ENCODE assay signal across 9 mouse cellular contexts in genomic region chr10:127652906-127653638, GRCm38 (mm10). TPM values are rescaled to one million over a fixed set of nuclear protein-coding genes. Genes with fewer than 3 reads are reported as not detected.
DNase-seq lines count a peak whose midpoint lies in the region; ATAC-seq lines count a peak whose summit lies in the region.
"Had no signal": no experiment of that assay in that cellular context is flagged by ENCODE, and none has a peak within 500 bp of the region (broad histone marks: within the 10 kb centered on the region; RNA-seq: fewer than 3 reads in every experiment).

No protein-coding gene starts in this region.

- peak overlapping the region; percentile 55 for H3K9ac ChIP-seq in kidney, embryonic 16.5 days (replicated peaks; ENCODE audit: low read length)
- H3K9ac ChIP-seq in hindbrain, embryonic 15.5 days: no peak overlapping the region
- no peak overlapping the region for H3K9ac ChIP-seq in midbrain, embryonic 13.5 days (replicated peaks)

- no peaks in the 10 kb centered on the region for H3K27me3 ChIP-seq in kidney, embryonic 16.5 days (ENCODE audit: insufficient read depth, low read length)
- H3K27me3 ChIP-seq in hindbrain, embryonic 15.5 days: no peaks in the 10 kb centered on the region
- 0 out of 2 replicates have a peak, but pooled peaks cover 6% of the 10 kb centered on the region for H3K27me3 ChIP-seq in midbrain, embryonic 13.5 days
- H3K27me3 ChIP-seq: Patski had no signal

- no peak for DNase-seq in kidney, adult 11 months
- peak; percentile 68 for DNase-seq in ZHBTc4 (ENCODE audit: low read depth, low spot score)
- DNase-seq in frontal cortex, postnatal 10 days (ENCODE audit: low spot score in 2 of 2): no peak
- DNase-seq in urinary bladder, adult 18-20 months (ENCODE audit: low spot score in 2 of 2): no peak

- H3K27ac ChIP-seq in kidney, embryonic 16.5 days (ENCODE audit: low read length): peak overlapping the region; percentile 68
- H3K27ac ChIP-seq in hindbrain, embryonic 15.5 days (replicated peaks): no peak overlapping the region
- H3K27ac ChIP-seq in midbrain, embryonic 13.5 days: no peak overlapping the region

- peak; percentile 57 for ATAC-seq in kidney, embryonic 16.5 days (ENCODE audit: low FRiP score, low TSS enrichment)
- no peak for ATAC-seq in hindbrain, embryonic 15.5 days (ENCODE audit: low FRiP score, low read depth)
- ATAC-seq in midbrain, embryonic 13.5 days: no peak
- ATAC-seq in erythroblast, adult 5-6 weeks (replicated peaks; ENCODE audit: low FRiP score, poor library complexity, severe bottlenecking): no peak
- ATAC-seq: Patski had no signal

- peak overlapping the region; percentile 42 for H3K4me2 ChIP-seq in kidney, embryonic 16.5 days (replicated peaks; ENCODE audit: low read depth, low read length)
- H3K4me2 ChIP-seq in hindbrain, embryonic 15.5 days: peak overlapping the region; percentile 27; the same call in 1 of the 2 replicates
- H3K4me2 ChIP-seq in midbrain, embryonic 13.5 days (replicated peaks): peak overlapping the region; percentile 19; the same call in 1 of the 2 replicates

- WGBS in kidney, embryonic 16.5 days: 41% methylated on average over 21 of the region's 21 CpGs
- WGBS in hindbrain, embryonic 15.5 days: 56% methylated on average over 21 of the region's 21 CpGs
- WGBS in midbrain, embryonic 13.5 days: 49% methylated on average over 21 of the region's 21 CpGs

- peaks cover 13% of the 10 kb centered on the region for H3K4me1 ChIP-seq in kidney, embryonic 16.5 days (ENCODE audit: insufficient read depth, low read length)
- no peaks in the 10 kb centered on the region for H3K4me1 ChIP-seq in hindbrain, embryonic 15.5 days (replicated peaks)
- no peaks in the 10 kb centered on the region for H3K4me1 ChIP-seq in midbrain, embryonic 13.5 days (replicated peaks)

- no peaks in the 10 kb centered on the region for H3K9me3 ChIP-seq in kidney, embryonic 16.5 days (ENCODE audit: low read length)
- no peaks in the 10 kb centered on the region for H3K9me3 ChIP-seq in hindbrain, embryonic 15.5 days
- H3K9me3 ChIP-seq in midbrain, embryonic 13.5 days: no peaks in the 10 kb centered on the region

- H3K36me3 ChIP-seq in kidney, embryonic 16.5 days (ENCODE audit: insufficient read depth, low read length): peaks cover 29% of the 10 kb centered on the region
- no peaks in the 10 kb centered on the region for H3K36me3 ChIP-seq in hindbrain, embryonic 15.5 days
- H3K36me3 ChIP-seq in midbrain, embryonic 13.5 days: no peaks in the 10 kb centered on the region

- peak overlapping the region; percentile 29 for H3K4me3 ChIP-seq in kidney, embryonic 16.5 days (ENCODE audit: low read length)
- 0 out of 2 replicates have a peak overlapping the region, but pooled peaks have one; percentile 10 for H3K4me3 ChIP-seq in hindbrain, embryonic 15.5 days
- H3K4me3 ChIP-seq in midbrain, embryonic 13.5 days (replicated peaks): no peak overlapping the region

RNA-seq across cellular contexts. Expression of gene Stat6, which starts 10.3 kb away (rescaled TPM):
- polyA plus RNA-seq in kidney, embryonic 16.5 days (2015; fragmentation: Nextera tagmentation; extraction: Ambion mirVana): 33.8 and 37.4 TPM in 2 replicates
- 6.2 and 6.3 TPM in 2 replicates for polyA plus RNA-seq in hindbrain, embryonic 15.5 days (2015; fragmentation: Nextera tagmentation; extraction: Ambion mirVana)
- 3.8 and 4.3 TPM in 2 replicates for polyA plus RNA-seq in midbrain, embryonic 13.5 days (2015; fragmentation: Nextera tagmentation; extraction: Ambion mirVana)
- 15.7 and 16.7 TPM in 2 replicates for total RNA-seq in erythroblast, adult 5-6 weeks (2015; ENCODE audit: low replicate concordance)
- total RNA-seq in erythroblast, adult 5-6 weeks (2017; ENCODE audit: low replicate concordance): 15.9 and 27.1 TPM in 2 replicates

RNA-seq across cellular contexts. Expression of gene Nemp1, which starts 13.6 kb away (rescaled TPM):
- polyA plus RNA-seq in kidney, embryonic 16.5 days (2015; fragmentation: Nextera tagmentation; extraction: Ambion mirVana): 10.6 and 10.7 TPM in 2 replicates
- polyA plus RNA-seq in hindbrain, embryonic 15.5 days (2015; fragmentation: Nextera tagmentation; extraction: Ambion mirVana): 3.1 and 3.4 TPM in 2 replicates
- polyA plus RNA-seq in midbrain, embryonic 13.5 days (2015; fragmentation: Nextera tagmentation; extraction: Ambion mirVana): 4.6 and 4.8 TPM in 2 replicates
- total RNA-seq in erythroblast, adult 5-6 weeks (2015; ENCODE audit: low replicate concordance): 11.0 and 13.2 TPM in 2 replicates
- 12.4 and 14.3 TPM in 2 replicates for total RNA-seq in erythroblast, adult 5-6 weeks (2017; ENCODE audit: low replicate concordance)

RNA-seq across cellular contexts. Expression of gene Nab2, which starts 15.3 kb away (rescaled TPM):
- 28.8 and 32.1 TPM in 2 replicates for polyA plus RNA-seq in kidney, embryonic 16.5 days (2015; fragmentation: Nextera tagmentation; extraction: Ambion mirVana)
- polyA plus RNA-seq in hindbrain, embryonic 15.5 days (2015; fragmentation: Nextera tagmentation; extraction: Ambion mirVana): 2.5 and 2.7 TPM in 2 replicates
- polyA plus RNA-seq in midbrain, embryonic 13.5 days (2015; fragmentation: Nextera tagmentation; extraction: Ambion mirVana): 1.2 and 1.8 TPM in 2 replicates
- 0.96 TPM in 1 of 2 replicates, not detected in the other for total RNA-seq in erythroblast, adult 5-6 weeks (2015; ENCODE audit: low replicate concordance)
- 0.60 TPM in 1 of 2 replicates, not detected in the other for total RNA-seq in erythroblast, adult 5-6 weeks (2017; ENCODE audit: low replicate concordance)

RNA-seq across cellular contexts. Expression of gene Lrp1, which starts 32.1 kb away (rescaled TPM):
- 70.9 and 71.7 TPM in 2 replicates for polyA plus RNA-seq in kidney, embryonic 16.5 days (2015; fragmentation: Nextera tagmentation; extraction: Ambion mirVana)
- 102 and 114 TPM in 2 replicates for polyA plus RNA-seq in hindbrain, embryonic 15.5 days (2015; fragmentation: Nextera tagmentation; extraction: Ambion mirVana)
- polyA plus RNA-seq in midbrain, embryonic 13.5 days (2015; fragmentation: Nextera tagmentation; extraction: Ambion mirVana): 98.2 and 99.4 TPM in 2 replicates
- 11.9 and 14.0 TPM in 2 replicates for total RNA-seq in erythroblast, adult 5-6 weeks (2015; ENCODE audit: low replicate concordance)
- total RNA-seq in erythroblast, adult 5-6 weeks (2017; ENCODE audit: low replicate concordance): 9.7 and 17.0 TPM in 2 replicates

RNA-seq across cellular contexts. Expression of gene Myo1a, which starts 51.9 kb away (rescaled TPM):
- polyA plus RNA-seq in kidney, embryonic 16.5 days (2015; fragmentation: Nextera tagmentation; extraction: Ambion mirVana): 0.31 and 0.50 TPM in 2 replicates
- polyA plus RNA-seq in hindbrain, embryonic 15.5 days (2015; fragmentation: Nextera tagmentation; extraction: Ambion mirVana): 0.72 and 0.77 TPM in 2 replicates
- polyA plus RNA-seq in midbrain, embryonic 13.5 days (2015; fragmentation: Nextera tagmentation; extraction: Ambion mirVana): 0.28 and 0.53 TPM in 2 replicates
- total RNA-seq in erythroblast, adult 5-6 weeks (2015; ENCODE audit: low replicate concordance): 0.42 TPM in 1 of 2 replicates, not detected in the other
- total RNA-seq in erythroblast, adult 5-6 weeks (2017; ENCODE audit: low replicate concordance): not detected in 2 replicates
